Mouse (Mus musculus): ENCODE data around the gene Gm32717.
"Not testable (repeated sequence)": the region's sequence is repeated elsewhere in the genome, so short reads cannot be mapped to it uniquely, and the experiment has no call there.

The Gm32717 gene

DNA sequence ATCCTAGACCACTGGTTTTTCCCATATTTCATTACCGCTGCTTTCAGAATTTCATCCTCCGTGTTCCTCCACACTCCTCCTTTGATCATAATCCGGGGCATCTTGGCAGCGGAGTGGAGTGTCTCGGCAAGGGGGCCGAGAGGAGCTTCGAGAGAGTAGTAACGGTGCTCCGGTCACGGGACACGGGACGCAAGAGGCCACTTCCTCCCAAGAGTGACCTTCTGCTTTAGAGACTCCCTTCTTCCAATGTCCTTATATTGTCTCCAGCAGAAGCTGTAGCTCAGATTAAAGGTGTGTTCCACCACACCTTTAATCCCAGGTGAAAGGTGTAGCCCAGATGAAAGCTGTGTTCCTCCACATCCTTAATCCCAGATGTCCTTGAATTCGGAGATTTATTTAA lies at the start of gene Gm32717:
Gene Gm32717, minus strand, starts transcription at position 101 of the 400 bp plus-strand sequence.
- DNase-seq, result not testable (repeated sequence)

DNA sequence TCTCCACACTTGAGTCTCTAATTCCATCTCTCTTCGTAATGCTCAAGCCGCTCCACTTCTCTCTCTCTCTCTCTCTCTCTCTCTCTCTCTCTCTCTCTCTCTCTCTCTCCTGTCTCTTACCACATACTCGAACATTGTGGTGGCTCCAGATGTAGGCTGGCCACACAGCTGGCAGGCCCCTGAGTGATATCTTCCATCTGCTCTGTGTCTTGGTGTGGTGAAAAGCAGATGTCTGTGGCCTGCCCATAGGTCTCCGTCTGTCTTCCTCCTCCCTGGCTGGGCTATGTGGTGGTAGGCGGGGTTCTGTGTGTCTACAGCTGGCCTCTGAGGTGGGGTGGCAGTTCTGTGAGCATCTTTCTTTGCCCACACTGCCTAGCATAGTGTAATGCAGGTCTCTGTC lies 42.4 kb upstream of the Gm32717 start:
- DNase-seq, result not testable (repeated sequence)

DNA sequence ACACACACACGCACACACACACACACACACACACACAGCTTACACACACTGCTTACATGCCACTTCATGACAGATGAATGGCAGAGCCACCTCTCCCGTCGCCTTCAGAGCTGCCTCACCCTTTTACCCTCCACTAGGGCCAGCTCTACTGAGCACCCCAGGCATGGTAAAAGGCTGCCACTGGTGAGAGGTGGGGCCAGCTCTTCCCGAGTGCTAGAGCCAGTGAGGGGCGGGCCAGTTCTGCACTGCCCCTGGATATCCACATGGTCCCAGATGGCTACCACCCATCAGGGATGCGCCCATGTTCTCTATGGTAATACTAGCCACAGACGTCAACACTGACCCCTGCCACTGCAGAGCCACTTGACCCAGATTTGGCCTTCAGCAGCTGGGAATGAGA lies 42.0 kb upstream of the Gm32717 start:
- DNase-seq, result not testable (repeated sequence)

DNA sequence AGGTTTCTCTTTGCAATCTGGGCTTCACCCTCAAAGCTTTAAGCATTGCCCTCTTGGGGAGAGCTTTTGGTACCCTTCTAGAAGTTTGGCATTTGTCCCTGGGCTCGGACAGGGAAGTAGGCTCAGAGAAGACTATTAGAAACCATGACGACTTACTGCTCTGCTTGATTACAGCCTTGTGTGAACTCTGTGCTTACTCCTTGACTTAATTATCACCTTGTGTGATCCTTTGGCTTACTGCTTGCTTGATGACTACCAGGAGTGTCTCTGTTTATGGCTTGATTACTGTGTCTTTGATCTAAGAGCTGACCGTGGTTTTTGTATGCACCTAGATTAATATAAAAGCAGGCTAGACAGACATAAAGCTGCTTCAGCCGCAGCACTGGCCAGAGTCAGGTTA lies 37.5 kb upstream of the Gm32717 start:
- DNase-seq, result not testable (repeated sequence)

DNA sequence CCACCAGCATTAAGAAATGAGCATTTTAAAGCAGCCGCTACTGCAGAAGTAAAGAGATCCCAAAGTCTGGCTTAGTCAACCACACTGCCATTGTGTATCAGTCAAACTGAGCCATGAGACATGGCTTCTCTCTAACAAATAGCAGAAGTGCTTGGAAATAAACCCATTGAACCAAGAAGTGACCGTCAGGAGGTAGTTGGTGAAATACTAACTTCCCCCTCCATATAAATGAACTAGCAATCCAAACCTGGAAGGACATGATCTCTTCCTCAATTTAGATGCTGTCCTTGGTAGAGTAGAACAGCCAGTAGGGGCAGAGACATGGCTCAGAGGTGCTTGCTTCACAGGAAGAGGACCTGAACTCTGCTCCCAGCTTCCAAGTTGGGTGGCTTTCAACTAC lies 30.8 kb upstream of the Gm32717 start:
- DNase-seq, result not testable (repeated sequence)

DNA sequence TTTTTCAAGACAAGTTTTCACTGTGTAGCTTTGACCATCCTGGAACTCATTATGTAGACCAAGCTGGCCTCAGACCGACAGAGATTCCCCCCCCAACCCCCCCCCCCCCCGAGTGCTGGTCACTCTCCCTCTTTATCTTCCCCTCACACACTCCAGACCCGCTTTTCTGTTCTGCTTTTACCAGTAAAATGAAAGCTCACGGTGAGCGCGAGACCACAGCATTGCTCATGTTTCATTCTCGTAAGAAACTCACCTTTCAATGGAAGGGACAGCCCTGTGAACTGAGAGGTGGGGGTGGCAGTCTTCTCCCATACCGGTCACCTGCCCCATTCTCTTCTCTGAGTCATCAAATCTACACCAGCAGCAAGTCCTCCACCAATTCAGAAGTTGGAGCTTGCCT lies 28.2 kb upstream of the Gm32717 start:
- not testable (repeated sequence) for DNase-seq

DNA sequence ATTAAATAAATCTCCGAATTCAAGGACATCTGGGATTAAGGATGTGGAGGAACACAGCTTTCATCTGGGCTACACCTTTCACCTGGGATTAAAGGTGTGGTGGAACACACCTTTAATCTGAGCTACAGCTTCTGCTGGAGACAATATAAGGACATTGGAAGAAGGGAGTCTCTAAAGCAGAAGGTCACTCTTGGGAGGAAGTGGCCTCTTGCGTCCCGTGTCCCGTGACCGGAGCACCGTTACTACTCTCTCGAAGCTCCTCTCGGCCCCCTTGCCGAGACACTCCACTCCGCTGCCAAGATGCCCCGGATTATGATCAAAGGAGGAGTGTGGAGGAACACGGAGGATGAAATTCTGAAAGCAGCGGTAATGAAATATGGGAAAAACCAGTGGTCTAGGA lies 17.8 kb upstream of the Gm32717 start, which contains the start of gene Gm32802:
Gene Gm32802, plus strand, starts transcription at position 301 of the 400 bp plus-strand sequence.
- DNase-seq, result not testable (repeated sequence)

DNA sequence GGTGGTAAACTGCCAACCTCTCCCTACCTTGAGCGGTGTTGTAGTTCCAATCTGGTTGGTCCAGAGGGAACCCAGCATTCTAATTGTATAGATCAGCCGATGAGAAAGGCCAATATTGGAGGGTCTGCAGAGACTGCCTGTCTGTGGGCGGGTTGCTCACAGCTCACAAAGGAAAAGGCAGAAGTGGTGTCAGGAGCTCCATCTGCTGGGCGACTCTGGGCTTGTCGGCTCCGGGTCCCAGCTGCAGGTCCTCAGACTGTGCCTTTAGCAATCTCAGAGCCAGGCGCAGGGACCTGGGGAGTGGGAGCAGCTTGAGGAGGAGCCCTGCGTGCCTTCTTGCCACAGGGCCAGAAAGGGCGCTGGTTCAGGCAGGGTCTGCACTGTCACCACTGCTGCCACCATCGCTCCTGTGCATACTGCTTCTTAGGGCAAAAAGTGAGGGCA lies 10.3 kb upstream of the Gm32717 start:
- DNase-seq, result peak; percentile 28 to 31

DNA sequence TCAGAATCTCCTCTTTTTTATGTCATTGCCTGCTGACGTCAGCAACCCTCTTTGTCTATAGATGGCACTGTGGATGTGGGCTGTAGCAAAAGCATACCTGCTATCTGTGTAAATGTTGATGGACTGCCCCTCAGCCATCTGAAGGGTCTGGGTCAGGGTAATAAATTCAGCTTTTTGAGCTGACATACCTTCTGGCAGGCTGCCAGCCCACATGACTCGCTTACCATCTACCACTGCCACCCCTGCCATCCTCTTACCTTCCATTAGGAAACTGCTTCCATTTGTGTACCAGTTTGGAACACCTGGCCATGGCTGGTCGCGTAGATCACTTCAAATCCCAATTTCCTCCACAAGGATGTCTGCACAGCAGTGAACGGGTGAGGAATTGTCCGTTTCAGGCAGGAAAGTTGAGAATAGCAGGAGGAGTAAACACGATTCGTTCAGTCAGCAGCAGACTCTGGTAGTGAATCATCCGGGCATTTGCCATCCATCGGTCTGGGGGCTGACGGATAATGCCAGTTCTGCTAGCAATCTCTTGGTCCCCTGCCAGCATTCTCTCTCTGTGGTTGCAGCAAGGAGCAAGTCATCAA lies 8.5 kb upstream of the Gm32717 start:
- not testable (repeated sequence) for DNase-seq

DNA sequence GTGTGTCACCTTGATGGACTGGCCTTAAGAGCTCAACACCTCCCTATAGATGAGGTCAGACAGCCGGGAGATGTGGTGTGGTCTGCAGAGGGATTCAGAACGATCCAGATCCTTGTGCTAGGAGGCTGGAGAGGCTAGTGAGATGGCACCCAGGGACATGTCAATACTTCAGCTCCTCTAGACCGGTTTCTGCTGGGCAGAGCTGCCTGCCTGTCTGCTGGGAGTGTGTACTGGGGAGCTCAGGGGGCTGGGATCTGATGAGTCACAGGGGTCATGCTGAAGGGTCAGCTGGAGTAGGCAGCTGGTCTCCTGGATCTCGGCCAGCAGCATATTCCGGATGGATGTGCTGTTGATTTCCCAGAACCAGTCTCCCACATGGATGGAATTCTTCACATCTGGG lies 8.0 kb downstream of the Gm32717 start:
- not testable (repeated sequence) for DNase-seq

DNA sequence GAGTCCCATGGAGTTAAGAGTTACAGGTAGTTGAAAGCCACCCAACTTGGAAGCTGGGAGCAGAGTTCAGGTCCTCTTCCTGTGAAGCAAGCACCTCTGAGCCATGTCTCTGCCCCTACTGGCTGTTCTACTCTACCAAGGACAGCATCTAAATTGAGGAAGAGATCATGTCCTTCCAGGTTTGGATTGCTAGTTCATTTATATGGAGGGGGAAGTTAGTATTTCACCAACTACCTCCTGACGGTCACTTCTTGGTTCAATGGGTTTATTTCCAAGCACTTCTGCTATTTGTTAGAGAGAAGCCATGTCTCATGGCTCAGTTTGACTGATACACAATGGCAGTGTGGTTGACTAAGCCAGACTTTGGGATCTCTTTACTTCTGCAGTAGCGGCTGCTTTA lies 13.0 kb downstream of the Gm32717 start:
- DNase-seq, result not testable (repeated sequence)

DNA sequence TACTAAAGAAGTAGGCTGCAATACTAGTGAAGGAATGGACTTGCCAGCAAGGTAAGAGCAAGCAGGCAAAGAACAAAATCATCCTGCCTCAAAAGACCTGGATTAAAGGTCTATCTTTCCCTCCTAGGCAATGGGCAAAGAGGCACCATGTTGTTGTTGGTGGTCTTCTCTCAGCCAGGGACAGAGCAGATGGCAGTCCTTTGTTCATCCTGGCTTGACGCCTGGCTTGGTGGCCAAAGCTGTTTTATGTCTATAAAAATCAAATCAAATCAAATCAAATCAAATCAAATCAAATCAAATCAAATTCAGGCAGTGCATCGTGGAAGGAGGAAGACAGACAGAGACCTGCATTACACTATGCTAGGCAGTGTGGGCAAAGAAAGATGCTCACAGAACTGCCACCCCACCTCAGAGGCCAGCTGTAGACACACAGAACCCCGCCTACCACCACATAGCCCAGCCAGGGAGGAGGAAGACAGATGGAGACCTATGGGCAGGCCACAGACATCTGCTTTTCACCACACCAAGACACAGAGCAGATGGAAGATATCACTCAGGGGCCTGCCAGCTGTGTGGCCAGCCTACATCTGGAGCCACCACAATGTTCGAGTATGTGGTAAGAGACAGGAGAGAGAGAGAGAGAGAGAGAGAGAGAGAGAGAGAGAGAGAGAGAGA lies 24.7 kb downstream of the Gm32717 start:
- DNase-seq, result not testable (repeated sequence)

DNA sequence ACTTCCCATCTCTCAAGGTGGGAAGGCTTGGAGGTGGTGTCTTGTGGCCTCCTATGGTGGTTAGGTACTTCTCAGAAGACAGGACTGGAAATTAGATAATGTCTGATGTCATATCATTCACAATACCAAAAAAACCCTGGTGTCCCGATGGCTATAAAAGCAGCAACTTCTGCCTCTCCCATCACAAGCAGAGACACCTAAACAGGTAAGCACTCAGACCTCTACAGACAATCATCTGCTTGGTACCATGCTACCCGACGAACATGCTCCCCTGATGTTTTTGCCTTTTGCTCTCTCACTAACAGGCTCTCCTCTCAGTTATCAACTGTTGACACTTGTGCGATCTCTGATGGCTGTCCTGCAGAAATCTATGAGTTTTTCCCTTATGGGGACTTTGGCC lies 35.9 kb downstream of the Gm32717 start, which contains the start of gene Il22:
Gene Il22, plus strand, starts transcription at position 301 of the 400 bp plus-strand sequence.
- no peak for DNase-seq

DNA sequence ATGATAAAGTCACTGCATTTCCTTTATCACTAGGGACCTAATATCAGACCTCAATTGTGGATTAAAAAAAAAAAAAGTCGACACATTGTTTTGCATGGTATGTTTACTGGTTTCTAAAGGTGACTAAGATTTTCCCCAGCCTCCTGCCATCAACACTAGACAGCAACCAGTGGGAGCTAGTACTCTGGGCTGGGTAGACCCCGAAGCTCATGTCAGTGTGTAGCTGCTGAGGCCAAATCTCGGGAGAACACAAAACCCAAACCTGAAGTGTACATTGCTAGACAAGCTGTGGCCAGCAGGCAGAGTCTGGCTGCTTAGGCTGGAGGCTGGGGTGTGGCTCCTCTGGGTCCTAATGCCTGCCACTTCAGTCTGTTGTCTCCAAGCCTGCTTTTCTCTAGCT lies 45.4 kb downstream of the Gm32717 start:
- not testable (repeated sequence) for DNase-seq
